Mouse (Mus musculus) gastrocnemius, postnatal 14 days (tissue): ENCODE measurements around the gene Gse1. TPM values are rescaled to one million over a fixed set of nuclear protein-coding genes. Genes with fewer than 3 reads are reported as not detected.
A peak's percentile ranks its signal among the peaks of the same experiment; 100 is the strongest.

Source experiments
- DNase-seq: peaks from one replicate; pipeline ENCODE4 v3.0.0; 2021; ENCODE audit warnings: mixed read lengths
- intact Hi-C: fragments of 180-260 bp; cut with DNase I; formaldehyde crosslinking; loops from one replicate; pipeline ENCODE4 v1.15.1; 2025; ENCODE audit warnings: low total_unique reads
- total RNA-seq, 2 experiments: library from RNA; stranded (reverse); gene quantifications; 2 replicates each; pipeline ENCODE4 v1.2.3; 2021

Gse1 gene
- total RNA-seq, 2 experiments from 2014 or later: 22.7 to 28.7 TPM

GRCm38 (mm10) chr8:120554466-120555039, 326.3 kb downstream of the Gse1 start:
- intact Hi-C loops: no loop called here
- no peak for DNase-seq

DNA sequence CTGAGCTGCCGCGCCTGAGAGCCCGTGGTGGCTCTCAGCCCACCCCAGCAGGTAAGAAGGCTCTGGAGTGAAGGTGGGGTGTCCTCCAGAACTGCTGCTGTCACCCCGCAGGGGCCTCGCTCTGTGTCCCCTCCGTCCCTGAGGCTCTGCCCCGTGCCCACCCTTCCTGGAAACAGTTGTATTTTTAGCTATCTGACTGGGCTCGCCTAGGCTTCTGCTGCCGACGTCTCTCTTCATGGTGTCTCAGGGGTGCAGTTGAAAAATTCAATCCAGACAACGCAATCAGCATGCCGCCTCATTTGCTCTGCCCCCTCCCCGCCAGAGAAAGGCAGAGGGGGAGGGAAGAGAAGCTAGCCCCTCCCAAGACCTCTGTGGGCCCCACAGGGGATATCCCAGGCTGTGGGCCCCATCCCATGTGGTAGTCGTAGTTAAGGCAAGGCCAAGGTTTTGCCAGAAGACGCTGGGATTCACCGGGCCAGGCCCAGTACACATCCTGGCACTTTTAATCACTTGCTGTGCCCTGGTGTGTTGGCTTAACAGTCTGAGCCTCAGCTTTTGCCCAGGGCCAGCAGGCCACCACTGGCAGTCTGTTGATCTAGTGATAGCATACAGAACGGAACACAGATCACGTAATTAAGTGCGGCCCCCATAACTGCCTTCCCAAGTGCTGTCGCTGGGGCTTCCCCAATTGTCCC, 328.1 kb downstream of the Gse1 start:
- intact Hi-C loops: no loop called here
- no peak for DNase-seq

DNA sequence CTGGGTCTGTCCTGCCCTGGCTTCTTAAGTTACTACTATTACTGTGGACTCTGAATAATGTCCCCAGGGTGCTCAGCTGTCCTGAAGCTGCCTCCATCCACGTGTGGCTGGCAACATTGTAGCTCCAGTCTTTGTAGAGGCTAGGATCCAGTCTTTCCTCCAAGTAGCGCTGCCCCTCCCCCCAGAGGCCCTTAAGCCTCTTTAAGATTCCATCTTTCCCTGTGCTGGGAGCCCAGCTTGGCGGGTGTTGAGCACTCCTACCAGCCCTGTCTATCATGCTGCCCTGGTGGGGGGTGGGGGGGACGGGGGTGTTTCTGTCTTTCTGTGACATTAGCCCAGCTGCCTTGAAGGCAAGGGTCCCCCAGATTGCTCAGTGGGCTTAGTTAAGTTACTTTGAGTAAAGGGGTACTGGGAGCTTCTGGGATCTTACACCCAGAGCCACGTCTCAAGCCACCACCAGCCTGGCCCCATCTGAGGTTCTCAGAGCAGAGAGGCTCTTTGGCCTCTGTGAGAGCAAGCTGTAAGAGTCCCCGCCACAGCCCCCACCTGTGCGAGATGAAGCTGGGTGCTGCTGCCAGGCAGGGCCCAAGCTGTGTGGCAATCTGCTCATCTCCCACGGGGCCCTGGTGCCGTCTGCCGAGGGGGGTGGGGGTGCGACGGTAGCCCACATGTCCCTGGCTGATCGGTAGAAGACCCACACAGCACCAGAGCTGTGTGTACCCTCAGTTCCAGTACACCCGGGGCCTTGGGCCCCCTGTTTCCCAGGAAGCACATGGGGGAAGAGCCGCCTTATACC, 329.1 kb downstream of the Gse1 start:
- no peak for DNase-seq

DNA sequence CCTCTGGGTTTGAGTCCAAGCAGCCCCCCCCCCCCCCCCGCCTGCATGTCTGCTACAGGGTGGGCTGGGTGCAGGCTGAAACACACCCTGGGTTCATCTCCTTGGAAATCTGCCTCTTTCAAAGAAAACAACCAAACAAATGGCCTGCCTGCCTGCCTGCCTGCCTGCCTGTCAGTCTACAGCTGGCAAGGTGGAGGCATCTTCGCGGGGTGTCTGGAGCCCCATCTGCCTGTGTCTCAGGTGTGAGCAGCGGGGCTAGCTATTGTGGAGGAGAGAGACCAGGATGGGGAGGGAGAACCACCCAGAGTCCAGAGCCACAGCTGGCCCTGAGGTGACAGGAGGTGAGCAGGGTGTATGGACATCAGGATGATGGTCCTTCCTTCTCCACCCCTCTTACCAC, 329.9 kb downstream of the Gse1 start:
- intact Hi-C loops: no loop called here
- DNase-seq: no peak

More for the DNA sequence above, 329.1 kb downstream of the Gse1 start:
- intact Hi-C loops: no loop called here

DNA sequence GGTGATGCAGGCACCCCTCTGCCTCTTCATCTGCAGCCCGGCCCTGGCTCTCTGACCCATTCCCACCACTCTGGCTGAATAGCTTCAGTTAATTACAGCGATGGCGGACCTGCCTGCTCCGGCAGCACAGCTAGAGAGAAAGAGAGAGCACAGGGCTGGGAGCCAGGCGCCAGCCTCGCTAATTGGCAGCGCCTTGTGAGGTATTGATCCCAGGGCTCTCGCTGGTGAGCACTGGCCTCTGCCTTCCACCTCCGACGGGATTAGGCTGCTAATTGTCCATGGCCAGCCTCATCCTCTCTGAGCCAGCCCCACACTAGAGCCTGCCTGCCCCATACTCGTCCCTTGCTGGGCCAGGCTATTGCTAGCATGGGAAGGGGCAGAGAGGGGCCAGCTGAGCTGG, 331.4 kb downstream of the Gse1 start:
- no peak for DNase-seq
- intact Hi-C loops: no loop called here

DNA sequence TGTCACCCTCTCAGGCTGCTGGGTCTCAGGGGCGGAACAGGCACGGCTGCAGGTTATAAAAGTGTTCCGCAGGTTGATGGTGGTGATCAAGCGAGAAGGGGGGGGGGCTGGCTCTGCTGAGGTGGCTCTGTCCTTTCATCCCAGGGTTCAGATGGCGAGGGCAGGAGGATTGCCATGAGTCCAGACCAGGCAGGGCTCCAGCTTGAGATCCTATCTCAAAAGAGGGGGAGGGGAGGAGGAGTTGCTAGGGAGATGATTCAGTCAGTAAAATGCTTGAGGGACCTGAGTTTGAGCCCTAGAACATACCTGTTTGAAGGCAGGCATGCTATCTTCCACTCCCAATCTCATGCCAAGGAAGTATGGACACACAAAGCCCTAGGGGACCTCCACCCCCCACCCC, 332.3 kb downstream of the Gse1 start:
- intact Hi-C loops: no loop called here
- DNase-seq: no peak

GRCm38 (mm10) chr8:120561539-120562435, 333.5 kb downstream of the Gse1 start:
- no peak for DNase-seq
- intact Hi-C loops: no loop called here

- DNase-seq: no peak
- intact Hi-C loops: no loop called here
Observed at GRCm38 (mm10) chr8:120562680-120563347, 334.6 kb downstream of the Gse1 start.

DNA sequence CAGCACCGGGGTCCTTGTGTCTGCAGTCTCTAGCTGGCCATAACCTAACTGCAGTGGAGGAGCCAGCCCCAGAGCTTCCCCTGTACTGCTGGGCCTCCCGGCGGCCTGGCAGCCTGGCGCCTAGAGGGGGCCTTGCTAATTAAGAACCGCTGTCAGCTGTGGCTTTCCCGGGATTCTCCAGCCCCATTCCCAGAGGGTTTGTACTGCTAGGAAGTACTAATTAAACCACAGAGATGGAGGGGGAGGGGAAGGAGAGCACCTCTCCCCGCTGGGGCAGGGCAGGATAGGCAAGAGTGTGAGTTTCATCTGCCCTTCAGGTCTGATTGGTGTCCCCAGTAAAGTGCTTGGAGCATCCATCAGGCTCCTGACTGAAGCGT, 335.1 kb downstream of the Gse1 start:
- intact Hi-C loops: no loop called here
- DNase-seq: no peak

GRCm38 (mm10) chr8:120563851-120564837, 335.9 kb downstream of the Gse1 start:
- intact Hi-C loops: no loop called here
- DNase-seq: peak; percentile 87

DNA sequence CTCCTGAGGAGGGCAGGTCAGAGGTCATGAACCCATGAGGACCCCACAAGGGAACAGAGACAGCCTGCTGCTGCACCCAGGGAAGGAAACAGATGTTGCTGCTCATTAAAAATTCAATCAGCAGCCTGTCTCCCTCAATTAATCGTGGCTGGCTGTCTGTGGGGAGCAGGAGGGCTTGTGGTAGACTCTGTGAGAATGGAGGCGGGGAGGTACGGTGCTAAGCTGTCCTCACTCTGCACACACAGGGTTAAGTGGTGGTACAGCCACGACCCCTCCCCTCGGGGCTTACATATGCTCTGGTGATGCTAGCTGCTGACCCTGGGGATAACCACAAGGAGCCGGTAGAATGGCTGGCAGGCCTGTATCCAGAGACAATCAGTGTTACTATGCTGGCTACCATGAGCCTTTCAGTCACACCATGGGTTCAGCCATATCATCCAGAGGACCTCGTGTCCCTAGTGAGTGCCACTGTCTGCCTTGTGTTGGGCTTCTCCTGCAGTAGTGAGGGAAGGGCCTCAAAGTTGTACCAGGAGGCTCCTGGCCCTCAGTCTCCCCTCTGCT, 337.0 kb downstream of the Gse1 start:
- DNase-seq: no peak
- intact Hi-C loops: no loop called here

DNA sequence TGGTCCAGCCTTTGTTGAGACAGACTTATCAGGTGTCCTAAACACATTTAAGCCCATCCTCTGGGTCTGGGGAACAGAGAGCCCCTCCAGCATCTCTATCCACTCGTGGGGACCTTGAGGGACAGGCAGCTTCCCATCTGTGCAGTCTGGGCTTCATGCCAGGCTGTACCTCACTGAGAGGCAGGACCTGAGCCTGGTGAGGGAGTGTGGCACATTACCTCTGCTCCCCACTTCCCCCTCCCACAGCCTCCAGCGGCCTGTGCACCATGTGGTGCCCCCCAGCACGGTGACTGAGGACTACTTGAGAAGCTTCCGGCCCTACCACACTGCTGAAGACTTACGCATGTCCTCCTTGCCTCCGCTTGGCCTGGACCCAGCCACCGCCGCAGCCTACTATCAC, 338.4 kb downstream of the Gse1 start:
- intact Hi-C loops: no loop called here
- DNase-seq: no peak

DNA sequence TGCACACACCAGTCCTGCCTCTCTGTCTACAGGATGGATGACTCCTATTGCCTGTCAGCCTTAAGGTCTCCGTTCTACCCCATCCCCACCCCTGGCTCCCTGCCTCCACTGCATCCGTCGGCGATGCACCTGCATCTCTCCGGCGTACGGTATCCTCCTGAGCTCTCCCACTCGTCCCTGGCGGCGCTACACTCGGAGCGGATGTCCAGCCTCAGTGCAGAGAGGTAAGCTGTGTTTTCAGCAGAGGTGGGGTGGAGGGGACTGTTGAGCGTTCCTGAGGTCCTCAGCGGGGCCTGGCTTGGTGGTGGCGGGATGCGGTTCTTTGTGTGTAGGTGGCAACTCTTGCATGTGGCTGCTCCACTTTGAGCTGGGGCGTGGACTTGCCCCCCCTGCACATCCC, 339.5 kb downstream of the Gse1 start:
- DNase-seq: no peak
- intact Hi-C loops: no loop called here

- intact Hi-C loops: no loop called here
- no peak for DNase-seq
Observed at GRCm38 (mm10) chr8:120568164-120568798, 340.0 kb downstream of the Gse1 start.

- intact Hi-C loops: no loop called here
Observed at GRCm38 (mm10) chr8:120569123-120569522, 340.9 kb downstream of the Gse1 start.

GRCm38 (mm10) chr8:120569939-120570715, 341.9 kb downstream of the Gse1 start:
- peak; percentile 69 for DNase-seq
- intact Hi-C loops: no loop called here

More at GRCm38 (mm10) chr8:120569123-120569522, 340.9 kb downstream of the Gse1 start:
- DNase-seq: no peak

DNA sequence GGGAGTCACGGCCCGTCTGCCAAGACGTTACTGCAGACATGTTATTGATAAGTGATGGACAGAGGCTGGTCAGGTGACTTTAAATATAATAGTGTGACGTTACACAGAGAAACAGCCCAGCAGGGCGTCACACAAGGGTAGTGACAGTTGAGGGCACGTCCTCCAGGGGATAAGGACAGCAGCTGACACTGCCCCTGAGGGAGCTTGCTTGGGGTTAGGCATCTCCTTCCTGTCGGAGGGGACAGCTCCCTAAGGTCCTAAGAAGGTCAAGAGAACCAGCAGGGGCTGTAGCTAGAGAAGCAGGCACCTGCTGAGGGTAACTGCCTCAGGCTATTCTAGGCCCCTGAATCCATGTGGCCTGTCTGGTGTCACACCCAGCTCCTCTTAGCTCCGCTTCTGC, 343.3 kb downstream of the Gse1 start:
- intact Hi-C loops: no loop called here
- DNase-seq: no peak
